Mouse (Mus musculus) regulatory T cell (primary cell): Measurements from ENCODE around the gene Dhrs7c.

ENCODE experiments used
- in situ Hi-C: fragments of 300-600 bp; cut with MboI, MseI; formaldehyde crosslinking; loops from one replicate; pipeline ENCODE4 v1.15.1; 2025; ENCODE audit warnings: high pct_unique_total_duplicates

The Dhrs7c gene

GRCm38 (mm10) chr11:67797931-67798330 is at the start of gene Dhrs7c:
Dhrs7c (plus strand) TSS chr11:67798187.
- in situ Hi-C loops, result no loop called here

DNA sequence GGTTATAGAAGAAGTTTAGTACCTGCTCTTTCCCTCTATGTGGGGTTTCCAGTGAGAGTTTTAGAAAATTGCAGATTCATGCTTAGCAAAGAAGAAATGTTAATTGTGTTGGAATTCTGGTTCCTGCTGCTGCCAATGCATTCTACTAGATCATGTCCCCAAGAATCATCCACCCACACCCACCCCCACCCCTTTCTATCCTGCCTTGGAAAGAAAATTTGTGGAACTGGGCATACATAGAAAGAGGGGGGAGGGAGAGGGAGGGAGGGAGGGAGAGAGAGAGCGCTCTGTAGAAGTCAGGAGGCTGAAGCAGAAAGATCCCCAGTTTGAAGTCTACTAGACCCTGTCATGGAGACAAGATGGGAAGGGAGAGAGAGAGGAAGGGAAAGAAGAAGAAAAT is 41.7 kb upstream of the Dhrs7c start:
- in situ Hi-C loops, result no loop called here

- in situ Hi-C loops, result no loop called here
Observed at GRCm38 (mm10) chr11:67757373-67758167, 40.4 kb upstream of the Dhrs7c start.

DNA sequence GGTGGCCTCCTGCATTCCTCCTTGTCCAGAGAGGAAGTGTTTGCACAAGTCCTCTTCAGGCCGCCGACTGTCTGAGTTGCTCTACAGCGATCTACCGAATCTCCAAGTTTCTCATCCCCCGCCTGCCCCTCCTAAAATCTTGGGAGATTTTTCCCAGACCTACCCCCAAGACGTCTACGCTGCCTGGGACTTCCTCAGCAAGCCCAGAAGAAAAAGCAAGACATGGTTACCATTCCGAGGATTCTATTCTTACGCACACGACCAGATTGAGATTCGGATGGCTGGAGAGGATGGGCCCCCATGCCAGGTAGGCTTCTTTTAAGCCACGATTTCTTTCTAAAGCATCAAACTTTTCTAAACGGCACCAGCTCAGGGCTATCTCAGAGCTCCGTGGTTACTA is 26.9 kb upstream of the Dhrs7c start, which contains the start of gene Glp2r:
TSS of gene Glp2r (minus strand) at position 101 of the 400 bp plus-strand sequence.
- in situ Hi-C loops, result no loop called here

GRCm38 (mm10) chr11:67771691-67772090 is 26.3 kb upstream of the Dhrs7c start:
- in situ Hi-C loops, result no loop called here

- in situ Hi-C loops, result no loop called here
Observed at GRCm38 (mm10) chr11:67772577-67772976, 25.4 kb upstream of the Dhrs7c start.

- in situ Hi-C loops, result no loop called here
Observed at GRCm38 (mm10) chr11:67774379-67774778, 23.6 kb upstream of the Dhrs7c start, which contains the start of gene Gsg1l2. Gsg1l2 (plus strand) TSS chr11:67774608.

DNA sequence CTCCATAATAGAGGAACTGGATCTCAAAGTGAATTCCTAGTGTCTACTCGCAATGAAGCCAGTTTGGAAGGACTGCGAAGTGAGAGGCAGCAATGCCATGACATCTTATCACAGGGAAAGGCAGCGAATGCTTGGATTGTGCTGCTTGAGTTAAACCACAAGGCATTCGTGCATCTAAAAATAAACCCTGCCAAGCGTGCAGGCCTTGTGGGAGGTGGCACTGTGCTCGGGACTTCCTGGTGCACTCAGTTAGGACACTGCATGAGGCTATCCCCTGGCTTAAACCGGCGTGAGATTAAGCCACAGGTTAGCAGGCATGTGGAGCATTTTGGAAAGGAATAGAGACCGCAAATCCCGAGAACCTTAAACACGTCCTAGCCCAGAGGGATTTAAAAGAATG is 7.8 kb upstream of the Dhrs7c start:
- in situ Hi-C loops, result no loop called here

DNA sequence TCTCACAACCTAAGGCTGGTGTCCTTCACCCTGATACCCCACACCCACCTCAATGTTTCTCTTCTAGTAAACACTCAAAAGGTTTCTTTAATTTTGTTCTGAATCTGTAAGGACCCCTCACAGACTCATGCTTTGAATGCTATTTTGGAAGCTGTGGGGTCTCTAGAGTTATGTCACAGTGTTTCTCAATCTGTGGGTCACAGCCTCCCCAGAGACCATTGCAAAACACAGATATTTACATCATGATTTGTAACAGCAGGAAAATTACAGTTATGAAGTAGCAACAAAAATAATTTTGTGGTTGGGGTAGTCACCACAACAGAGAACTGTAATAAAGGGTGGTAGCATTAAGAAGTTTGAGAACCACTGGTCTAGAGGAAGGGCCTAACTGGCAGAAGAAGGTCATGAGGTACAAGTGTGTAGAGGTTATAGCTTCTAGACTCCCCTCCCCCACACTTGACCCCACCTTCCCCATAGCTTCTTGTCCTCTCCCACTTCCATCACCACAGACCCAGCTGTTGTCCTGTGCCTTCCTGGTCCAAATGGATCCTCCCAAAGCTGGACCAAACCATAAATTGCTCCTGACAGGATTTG is 2.2 kb downstream of the Dhrs7c start:
- in situ Hi-C loops, result no loop called here

- in situ Hi-C loops, result no loop called here
Observed at GRCm38 (mm10) chr11:67801169-67801568, 3.2 kb downstream of the Dhrs7c start.

GRCm38 (mm10) chr11:67805538-67805937 is 7.6 kb downstream of the Dhrs7c start:
- in situ Hi-C loops, result no loop called here

DNA sequence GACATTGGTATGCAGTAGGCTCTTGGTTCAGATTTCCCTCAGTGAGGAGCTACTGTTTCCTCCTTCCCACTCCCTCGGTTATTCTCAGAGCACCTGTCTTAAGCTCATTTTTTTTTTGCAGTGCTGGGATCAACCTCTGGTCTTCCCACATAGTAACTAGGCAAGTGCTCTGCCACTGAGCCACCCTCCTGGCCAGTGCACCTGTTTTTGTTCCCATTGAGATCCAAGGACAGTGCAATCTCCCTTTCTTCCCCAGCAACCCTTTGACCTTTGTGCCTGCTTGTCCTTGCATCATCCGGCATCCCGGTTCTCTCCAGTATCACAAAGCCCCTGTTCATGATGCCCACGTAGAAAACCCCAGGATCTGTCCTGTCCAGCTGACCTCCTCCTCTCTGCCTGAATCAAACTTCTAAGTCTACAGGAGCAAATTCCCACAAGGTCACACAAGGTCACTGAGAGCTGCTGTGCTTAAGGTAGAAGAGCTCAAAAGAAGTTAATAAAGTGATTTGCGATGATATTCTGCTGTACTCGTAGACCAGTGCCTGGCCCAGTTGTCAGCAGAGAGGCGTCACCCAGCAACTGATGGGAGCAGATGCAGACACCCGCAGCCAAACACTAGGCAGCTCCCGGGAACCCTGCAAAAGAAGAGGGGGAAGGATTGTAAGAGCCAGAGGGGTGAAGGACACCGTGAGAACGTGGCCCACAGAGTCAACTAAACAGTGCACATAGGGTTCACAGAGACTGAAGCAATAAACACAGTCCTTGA is 9.0 kb downstream of the Dhrs7c start:
- in situ Hi-C loops, result no loop called here

DNA sequence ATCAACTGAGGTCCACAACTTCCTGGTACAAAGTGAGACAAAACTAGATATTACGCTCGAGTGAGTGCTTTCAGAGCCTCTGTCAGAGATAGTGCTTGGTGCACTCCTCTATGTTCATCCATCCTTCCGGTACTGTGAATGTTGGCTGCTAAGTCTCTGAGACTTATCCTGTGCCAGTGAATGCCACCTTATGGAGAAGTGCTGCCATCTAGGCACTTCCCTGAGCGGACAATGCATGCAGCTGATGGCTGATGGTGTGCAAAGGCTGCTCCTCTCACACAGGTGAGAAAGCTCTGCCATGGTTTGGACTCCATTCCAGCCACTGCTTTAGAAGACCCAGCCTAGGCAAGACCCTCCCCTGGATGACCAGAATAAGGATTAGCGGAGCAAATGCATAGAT is 10.1 kb downstream of the Dhrs7c start:
- in situ Hi-C loops, result no loop called here

- in situ Hi-C loops, result no loop called here
Observed at GRCm38 (mm10) chr11:67811535-67811934, 13.5 kb downstream of the Dhrs7c start.

- in situ Hi-C loops, result no loop called here
Observed at GRCm38 (mm10) chr11:67819604-67820003, 21.6 kb downstream of the Dhrs7c start.

- in situ Hi-C loops, result no loop called here
Observed at GRCm38 (mm10) chr11:67820221-67820620, 22.2 kb downstream of the Dhrs7c start.

GRCm38 (mm10) chr11:67821560-67821959 is 23.6 kb downstream of the Dhrs7c start:
- in situ Hi-C loops, result no loop called here

- in situ Hi-C loops, result no loop called here
Observed at GRCm38 (mm10) chr11:67828360-67829059, 30.5 kb downstream of the Dhrs7c start.

DNA sequence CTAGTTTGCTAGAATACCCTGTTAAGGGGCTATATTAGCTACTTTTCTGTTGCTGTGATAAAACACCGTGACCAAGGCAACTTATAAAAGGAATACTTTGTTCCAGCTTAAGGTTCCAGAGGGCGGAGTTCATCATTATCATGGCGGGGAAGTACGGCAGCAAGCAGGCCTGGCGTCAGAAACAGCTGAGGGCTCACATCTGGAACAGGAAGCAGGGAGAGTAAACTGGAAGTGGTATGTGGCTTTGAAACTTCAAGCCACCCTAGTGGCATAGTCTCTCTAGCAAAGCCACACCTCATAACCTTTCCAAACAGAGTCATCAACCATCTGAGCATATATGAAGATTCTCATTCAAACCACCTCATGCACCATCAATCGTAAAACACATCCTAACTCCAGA is 31.5 kb downstream of the Dhrs7c start:
- in situ Hi-C loops, result no loop called here

DNA sequence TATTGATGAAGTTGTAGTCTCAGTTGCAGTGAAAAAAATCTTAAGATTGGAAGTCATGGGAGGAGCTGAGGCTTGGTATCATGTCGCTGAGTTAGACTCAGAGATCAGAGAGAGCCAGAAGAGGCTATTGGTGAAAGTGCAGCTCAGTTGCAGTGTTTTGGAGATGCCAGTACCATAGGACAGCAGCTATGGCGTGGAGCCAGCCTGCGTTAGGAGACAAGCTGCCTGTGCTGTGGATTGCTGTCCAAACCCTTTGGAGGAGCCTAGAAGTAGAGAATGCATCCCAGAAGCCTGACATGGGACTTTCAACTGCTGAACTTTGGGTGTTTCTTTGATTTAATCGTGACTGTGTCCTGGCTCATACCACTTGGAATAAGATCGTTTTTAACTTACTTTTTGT is 33.8 kb downstream of the Dhrs7c start:
- in situ Hi-C loops, result no loop called here

- in situ Hi-C loops, result no loop called here
Observed at GRCm38 (mm10) chr11:67835408-67836078, 37.6 kb downstream of the Dhrs7c start.
